Mouse (Mus musculus): ENCODE data around the gene Nop14. TPM values are rescaled to one million over a fixed set of nuclear protein-coding genes. Genes with fewer than 3 reads are reported as not detected.
"Not testable (repeated sequence)": the region's sequence is repeated elsewhere in the genome, so short reads cannot be mapped to it uniquely, and the experiment has no call there.

The Nop14 gene
- polyA plus RNA-seq, 1 experiment from 2014 or later, result 22.7 TPM

GRCm38 (mm10) chr5:34604576-34604975 lies 55.4 kb downstream of the Nop14 start:
- H3K27me3 ChIP-seq (replicated peaks; ENCODE audit: control insufficient read depth, insufficient read depth, low read length), result no peaks in the 10 kb centered on the region
- DNase-seq (ENCODE audit: low spot score) (no peak), ATAC-seq (ENCODE audit: low read depth) (no peak)
- no peak overlapping the region for H3K4me3 ChIP-seq (ENCODE audit: low read depth, low read length)
- no peak overlapping the region for H3K4me2 ChIP-seq (ENCODE audit: low read depth, low read length)
- no peak overlapping the region for H3K9ac ChIP-seq (ENCODE audit: low read depth, low read length)
- peaks cover 74% of the 10 kb centered on the region for H3K36me3 ChIP-seq (ENCODE audit: control insufficient read depth, insufficient read depth, low read length)
- no peaks in the 10 kb centered on the region for H3K9me3 ChIP-seq (ENCODE audit: control insufficient read depth, low read length)
- 94% methylated on average over 5 of the region's 5 CpGs for WGBS
- no peak overlapping the region for H3K27ac ChIP-seq (replicated peaks; ENCODE audit: low read depth, low read length)
- no peaks in the 10 kb centered on the region for H3K4me1 ChIP-seq (ENCODE audit: control insufficient read depth, insufficient read depth, low read length)

- 96% methylated on average over 9 of the region's 9 CpGs for WGBS
- H3K4me2 ChIP-seq (ENCODE audit: low read depth, low read length), result no peak overlapping the region
- no peak overlapping the region for H3K9ac ChIP-seq (ENCODE audit: low read depth, low read length)
- H3K36me3 ChIP-seq (ENCODE audit: control insufficient read depth, insufficient read depth, low read length), result peaks cover 17% of the 10 kb centered on the region
- DNase-seq (ENCODE audit: low spot score) (no peak), ATAC-seq (ENCODE audit: low read depth) (no peak)
- no peak overlapping the region for H3K4me3 ChIP-seq (ENCODE audit: low read depth, low read length)
- peaks cover 6% of the 10 kb centered on the region; the same call in 1 of the 2 replicates for H3K4me1 ChIP-seq (ENCODE audit: control insufficient read depth, insufficient read depth, low read length)
- H3K9me3 ChIP-seq (ENCODE audit: control insufficient read depth, low read length), result no peaks in the 10 kb centered on the region
- H3K27me3 ChIP-seq (replicated peaks; ENCODE audit: control insufficient read depth, insufficient read depth, low read length), result no peaks in the 10 kb centered on the region
- no peak overlapping the region for H3K27ac ChIP-seq (replicated peaks; ENCODE audit: low read depth, low read length)
These were observed 66.7 kb downstream of the Nop14 start for GRCm38 (mm10) chr5:34593202-34593727.

- Histone ChIP-seq H3K4me2 (ENCODE audit: low read depth, low read length) (no peak overlapping the region), H3K9me3 (ENCODE audit: control insufficient read depth, low read length) (no peaks in the 10 kb centered on the region), H3K27me3 (replicated peaks; ENCODE audit: control insufficient read depth, insufficient read depth, low read length) (no peaks in the 10 kb centered on the region), H3K9ac (ENCODE audit: low read depth, low read length) (no peak overlapping the region), H3K27ac (replicated peaks; ENCODE audit: low read depth, low read length) (no peak overlapping the region), H3K36me3 (ENCODE audit: control insufficient read depth, insufficient read depth, low read length) (peaks cover 12% of the 10 kb centered on the region; the same call in 1 of the 2 replicates), H3K4me1 (ENCODE audit: control insufficient read depth, insufficient read depth, low read length) (peaks cover 6% of the 10 kb centered on the region; the same call in 1 of the 2 replicates), H3K4me3 (ENCODE audit: low read depth, low read length) (no peak overlapping the region)
- no peak for ATAC-seq (ENCODE audit: low read depth)
- WGBS, result 94% methylated on average over 6 of the region's 6 CpGs
- DNase-seq (ENCODE audit: low spot score), result no peak
These were observed 67.3 kb downstream of the Nop14 start for GRCm38 (mm10) chr5:34592666-34593065.

- H3K4me2 ChIP-seq (ENCODE audit: low read depth, low read length); H3K9me3 ChIP-seq (ENCODE audit: control insufficient read depth, low read length); ATAC-seq (ENCODE audit: low read depth); H3K36me3 ChIP-seq (ENCODE audit: control insufficient read depth, insufficient read depth, low read length); H3K27ac ChIP-seq (replicated peaks; ENCODE audit: low read depth, low read length); H3K9ac ChIP-seq (ENCODE audit: low read depth, low read length); H3K27me3 ChIP-seq (replicated peaks; ENCODE audit: control insufficient read depth, insufficient read depth, low read length); H3K4me3 ChIP-seq (ENCODE audit: low read depth, low read length); DNase-seq (ENCODE audit: low spot score); H3K4me1 ChIP-seq (ENCODE audit: control insufficient read depth, insufficient read depth, low read length): not testable (repeated sequence)
- WGBS, result 84% methylated on average over 5 of the region's 5 CpGs
These were observed 67.7 kb downstream of the Nop14 start for GRCm38 (mm10) chr5:34592224-34592623.

GRCm38 (mm10) chr5:34591388-34592004 lies 68.5 kb downstream of the Nop14 start:
- no peak for ATAC-seq (ENCODE audit: low read depth)
- no peak overlapping the region for H3K9ac ChIP-seq (ENCODE audit: low read depth, low read length)

GRCm38 (mm10) chr5:34590702-34591101 lies 69.2 kb downstream of the Nop14 start:
- H3K4me1 ChIP-seq (ENCODE audit: control insufficient read depth, insufficient read depth, low read length), result peaks cover 6% of the 10 kb centered on the region; the same call in 1 of the 2 replicates
- no peaks in the 10 kb centered on the region for H3K9me3 ChIP-seq (ENCODE audit: control insufficient read depth, low read length)
- ATAC-seq (ENCODE audit: low read depth), result no peak
- WGBS, result 56% methylated on average over 4 of the region's 4 CpGs
- no peak overlapping the region for H3K9ac ChIP-seq (ENCODE audit: low read depth, low read length)
- no peaks in the 10 kb centered on the region for H3K27me3 ChIP-seq (replicated peaks; ENCODE audit: control insufficient read depth, insufficient read depth, low read length)
- peaks cover 6% of the 10 kb centered on the region; the same call in 1 of the 2 replicates for H3K36me3 ChIP-seq (ENCODE audit: control insufficient read depth, insufficient read depth, low read length)
- H3K4me2 ChIP-seq (ENCODE audit: low read depth, low read length), result no peak overlapping the region
- H3K4me3 ChIP-seq (ENCODE audit: low read depth, low read length), result no peak overlapping the region
- no peak overlapping the region for H3K27ac ChIP-seq (replicated peaks; ENCODE audit: low read depth, low read length)
- DNase-seq (ENCODE audit: low spot score), result no peak

More at GRCm38 (mm10) chr5:34591388-34592004, 68.5 kb downstream of the Nop14 start:
- Histone ChIP-seq H3K4me1 (ENCODE audit: control insufficient read depth, insufficient read depth, low read length) (peaks cover 6% of the 10 kb centered on the region; the same call in 1 of the 2 replicates), H3K4me3 (ENCODE audit: low read depth, low read length) (no peak overlapping the region), H3K27me3 (replicated peaks; ENCODE audit: control insufficient read depth, insufficient read depth, low read length) (no peaks in the 10 kb centered on the region), H3K9me3 (ENCODE audit: control insufficient read depth, low read length) (no peaks in the 10 kb centered on the region), H3K27ac (replicated peaks; ENCODE audit: low read depth, low read length) (no peak overlapping the region), H3K36me3 (ENCODE audit: control insufficient read depth, insufficient read depth, low read length) (peaks cover 9% of the 10 kb centered on the region; the same call in 1 of the 2 replicates), H3K4me2 (ENCODE audit: low read depth, low read length) (no peak overlapping the region)
- WGBS, result 50% methylated on average over 5 of the region's 5 CpGs
- DNase-seq (ENCODE audit: low spot score), result no peak

GRCm38 (mm10) chr5:34590059-34590458 lies 69.9 kb downstream of the Nop14 start:
- H3K9ac ChIP-seq (ENCODE audit: low read depth, low read length), result no peak overlapping the region
- 18% methylated on average over 5 of the region's 5 CpGs for WGBS
- no peak for DNase-seq (ENCODE audit: low spot score)
- no peak for ATAC-seq (ENCODE audit: low read depth)
- no peaks in the 10 kb centered on the region for H3K27me3 ChIP-seq (replicated peaks; ENCODE audit: control insufficient read depth, insufficient read depth, low read length)
- H3K4me1 ChIP-seq (ENCODE audit: control insufficient read depth, insufficient read depth, low read length), result peaks cover 6% of the 10 kb centered on the region; the same call in 1 of the 2 replicates
- no peak overlapping the region for H3K4me2 ChIP-seq (ENCODE audit: low read depth, low read length)
- H3K4me3 ChIP-seq (ENCODE audit: low read depth, low read length), result no peak overlapping the region
- H3K9me3 ChIP-seq (ENCODE audit: control insufficient read depth, low read length), result no peaks in the 10 kb centered on the region
- no peak overlapping the region for H3K27ac ChIP-seq (replicated peaks; ENCODE audit: low read depth, low read length)
- H3K36me3 ChIP-seq (ENCODE audit: control insufficient read depth, insufficient read depth, low read length), result peaks cover 6% of the 10 kb centered on the region; the same call in 1 of the 2 replicates
